Mouse (Mus musculus) midbrain, postnatal 0 days (tissue): ENCODE measurements around the gene Ypel2. TPM values are rescaled to one million over a fixed set of nuclear protein-coding genes. Genes with fewer than 3 reads are reported as not detected.

ENCODE experiments used
- ATAC-seq: fragments of 200-750 bp; cut with Nextera tagmentation; 2 replicates; pipeline ENCODE4 v1.8.0; 2017; ENCODE audit warnings: moderate number of reproducible peaks, mild to moderate bottlenecking, moderate TSS enrichment, moderate library complexity; ENCODE audit not compliant: low FRiP score
- DNase-seq: peaks from one replicate; pipeline ENCODE4 v3.0.0-alpha.2; 2015; ENCODE audit warnings: low spot score
- H3K27ac ChIP-seq: fragments of 300-500 bp; sonication (generic); 2 replicates; pipeline ENCODE4 v1.5.1; 2014; ENCODE audit warnings: low read depth, mild to moderate bottlenecking, low read length, mixed read lengths
- H3K27me3 ChIP-seq: fragments of 300-500 bp; sonication (generic); 2 replicates; pipeline ENCODE4 v1.6.1; 2014; ENCODE audit warnings: low read length, control low read depth, mixed read lengths; ENCODE audit not compliant: insufficient read depth
- H3K36me3 ChIP-seq: fragments of 300-500 bp; sonication (generic); 2 replicates; pipeline ENCODE4 v1.6.1; 2014; ENCODE audit warnings: low read length, control low read depth, mixed read lengths; ENCODE audit not compliant: insufficient read depth
- H3K4me1 ChIP-seq: fragments of 300-500 bp; sonication (generic); 2 replicates; pipeline ENCODE4 v1.6.1; 2014; ENCODE audit warnings: mild to moderate bottlenecking, control low read depth, antibody characterized with exemption, low read length, mixed read lengths; ENCODE audit not compliant: insufficient read depth
- H3K4me2 ChIP-seq: fragments of 300-500 bp; sonication (generic); 2 replicates; pipeline ENCODE4 v1.6.1; 2014; ENCODE audit warnings: low read depth, mild to moderate bottlenecking, low read length, mixed read lengths; ENCODE audit not compliant: poor library complexity, severe bottlenecking
- H3K4me3 ChIP-seq: fragments of 300-500 bp; sonication (generic); 2 replicates; pipeline ENCODE4 v1.5.1; 2014; ENCODE audit warnings: low read depth, mild to moderate bottlenecking, low read length, moderate library complexity
- H3K9ac ChIP-seq: fragments of 300-500 bp; sonication (generic); replicated peaks from 2 replicates; pipeline ENCODE4 v1.6.1; 2014; ENCODE audit warnings: mild to moderate bottlenecking, low read length, moderate library complexity, mixed read lengths; ENCODE audit not compliant: poor library complexity, severe bottlenecking
- H3K9me3 ChIP-seq: fragments of 300-500 bp; sonication (generic); 2 replicates; pipeline ENCODE4 v1.6.1; 2016; ENCODE audit warnings: low read length, control low read depth
- CTCF ChIP-seq: IDR thresholded peaks from 2 replicates; pipeline ENCODE4 v1.5.1; 2016; ENCODE audit warnings: antibody characterized with exemption, mild to moderate bottlenecking
- WGBS: fragments of 180-500 bp; shearing (Covaris S2); extraction: QIAGEN DNeasy Blood & Tissue Kit; methylation state at CpG from one replicate; pipeline ENCODE4 v1.1.7; 2014; 5-methylcytosine and 5-hydroxymethylcytosine counted together
- polyA plus RNA-seq: library from polyadenylated mRNA; unstranded; fragments of >200 nt; fragmentation: Nextera tagmentation; extraction: Ambion mirVana; gene quantifications from 2 replicates; pipeline ENCODE4 v1.2.1, GENCODE M21; 2015
- total RNA-seq: library from RNA; depleted of rRNA; stranded (reverse); fragments of >200 nt; gene quantifications from 2 replicates; pipeline ENCODE4 v1.2.3, GENCODE M21; 2014; rRNA removed

Ypel2 gene
- total and polyA plus RNA-seq, 2 experiments from 2014 or later, result 4.3 to 5.8 TPM

DNA sequence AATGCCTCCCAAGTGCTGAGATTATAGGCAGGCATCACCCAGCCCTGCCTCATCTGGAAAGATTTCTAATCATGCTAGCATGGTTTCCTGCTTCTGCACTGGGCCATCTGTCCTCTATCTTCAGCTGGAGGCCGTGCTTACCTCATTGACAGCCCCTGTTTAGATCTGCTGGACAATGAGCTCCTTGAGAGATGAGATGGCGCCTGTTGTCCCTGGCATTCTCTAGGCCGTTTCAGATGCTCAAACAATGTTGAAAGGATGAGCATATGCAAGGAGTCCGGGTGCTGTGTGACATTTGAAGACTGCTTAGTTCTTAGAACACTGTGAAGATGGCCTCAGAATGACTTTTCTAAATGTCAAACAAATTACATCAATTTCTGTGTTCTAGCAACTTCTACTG lies 88.8 kb downstream of the Ypel2 start:
- Histone ChIP-seq H3K27me3 (no peaks in the 10 kb centered on the region), H3K9ac (no peak overlapping the region), H3K4me2 (no peak overlapping the region), H3K4me1 (no peaks in the 10 kb centered on the region), H3K4me3 (no peak overlapping the region), H3K36me3 (no peaks in the 10 kb centered on the region), H3K9me3 (no peaks in the 10 kb centered on the region), H3K27ac (no peak overlapping the region)
- TF ChIP-seq CTCF, result no peak
- DNase-seq (no peak), ATAC-seq (no peak)
- 70% methylated on average over 4 of the region's 4 CpGs for WGBS

DNA sequence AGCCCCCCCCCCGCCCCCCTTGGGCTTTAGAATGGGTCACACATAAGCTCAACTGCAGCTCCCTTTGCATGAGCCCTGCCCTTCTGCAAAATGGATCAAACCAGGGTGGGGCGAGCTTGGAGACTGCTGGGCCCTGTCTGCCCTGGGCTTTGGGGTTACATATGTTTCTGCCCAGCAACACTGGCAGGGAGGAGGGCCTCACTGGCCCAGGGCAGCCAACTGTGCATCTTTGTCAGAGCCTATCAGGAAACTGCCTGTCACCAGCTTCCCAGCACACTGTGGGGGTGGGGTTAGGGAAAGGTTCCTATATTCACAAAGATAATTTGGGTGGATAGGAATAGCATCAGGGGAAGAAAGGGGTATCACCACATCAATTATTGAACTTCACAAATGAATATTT lies 95.1 kb downstream of the Ypel2 start:
- Histone ChIP-seq H3K4me1 (peaks cover 8% of the 10 kb centered on the region; the same call in 1 of the 2 replicates), H3K27me3 (no peaks in the 10 kb centered on the region), H3K27ac (no peak overlapping the region), H3K36me3 (no peaks in the 10 kb centered on the region), H3K9me3 (no peaks in the 10 kb centered on the region), H3K4me3 (no peak overlapping the region), H3K4me2 (no peak overlapping the region), H3K9ac (no peak overlapping the region)
- peak; percentile 73; the same call in 1 of the 2 replicates for ATAC-seq
- 21% methylated on average over 2 of the region's 2 CpGs for WGBS
- no peak for TF ChIP-seq CTCF
- peak; percentile 74 for DNase-seq

DNA sequence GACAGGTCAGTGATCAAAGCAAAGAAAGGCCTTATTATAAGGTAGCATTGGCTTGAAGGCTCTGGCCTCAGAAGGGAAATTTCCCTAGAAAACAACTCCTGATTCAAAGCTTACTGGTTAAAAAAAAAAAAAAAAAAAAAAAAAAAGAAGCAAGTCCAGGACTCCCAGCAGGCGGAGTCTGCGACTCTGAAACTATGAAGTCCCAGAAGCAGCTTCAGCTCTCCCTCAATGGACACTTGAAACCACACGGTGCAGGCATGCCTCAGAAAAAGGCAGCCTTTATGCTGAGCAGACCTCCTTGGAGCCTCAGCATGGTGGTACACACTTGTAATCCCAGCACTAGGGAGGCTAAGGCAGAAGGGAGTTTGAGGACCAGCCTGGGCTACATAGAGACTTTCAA lies 97.9 kb downstream of the Ypel2 start:
- TF ChIP-seq CTCF, result 0 out of 2 replicates have a peak, but pooled peaks have one; percentile 8
- no peaks in the 10 kb centered on the region for H3K9me3 ChIP-seq
- H3K4me1 ChIP-seq, result peaks cover 8% of the 10 kb centered on the region; the same call in 1 of the 2 replicates
- H3K27me3 ChIP-seq, result no peaks in the 10 kb centered on the region
- WGBS, result 51% methylated on average over 3 of the region's 3 CpGs
- no peak overlapping the region for H3K9ac ChIP-seq
- no peak for ATAC-seq
- H3K36me3 ChIP-seq, result no peaks in the 10 kb centered on the region
- H3K4me2 ChIP-seq, result no peak overlapping the region
- H3K27ac ChIP-seq, result no peak overlapping the region
- H3K4me3 ChIP-seq, result no peak overlapping the region
- DNase-seq, result no peak

DNA sequence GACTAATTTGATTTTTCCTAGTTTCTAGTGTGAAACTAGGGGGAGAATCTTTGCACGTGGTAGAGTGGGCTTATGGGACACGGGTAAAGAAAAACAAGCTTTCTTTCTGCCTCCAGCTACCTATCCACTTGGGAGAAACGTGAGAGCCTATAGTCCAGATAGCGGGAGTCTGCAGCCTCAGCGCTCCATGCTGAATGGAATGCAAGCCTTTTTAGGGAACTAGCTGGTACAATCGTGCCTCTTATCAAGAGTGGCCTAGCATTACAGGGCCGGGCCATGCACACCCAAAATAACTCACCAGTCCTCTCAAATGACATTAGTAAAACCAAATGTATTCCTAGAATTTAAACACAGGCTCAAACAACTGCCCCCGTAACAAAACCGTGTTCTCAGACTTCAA lies 98.4 kb downstream of the Ypel2 start:
- H3K27me3 ChIP-seq, result no peaks in the 10 kb centered on the region
- ATAC-seq, result no peak
- H3K9ac ChIP-seq, result no peak overlapping the region

DNA sequence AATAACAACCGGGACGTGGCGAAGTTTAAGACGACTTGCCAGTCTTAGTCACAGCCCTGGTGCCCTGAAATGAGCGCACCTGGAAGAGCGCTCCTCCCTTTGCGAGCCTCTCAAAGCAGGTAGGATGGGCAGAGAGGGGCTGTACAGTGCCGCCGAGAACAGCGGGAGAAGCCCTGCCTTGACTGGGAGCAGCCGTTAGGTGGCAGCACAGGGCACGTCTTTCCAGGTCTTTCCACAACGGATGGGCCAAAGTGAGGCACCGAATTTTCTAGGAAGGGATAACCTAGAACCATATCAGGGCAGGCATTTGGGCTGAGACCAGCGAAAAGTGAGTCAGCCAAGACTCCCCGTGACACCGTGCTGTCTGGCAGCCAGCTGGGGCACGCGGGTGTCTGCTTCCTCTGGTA lies 99.3 kb downstream of the Ypel2 start:
- ATAC-seq (0 out of 2 replicates have a peak, but pooled peaks have one; percentile 31), DNase-seq (peak; percentile 86)
- Histone ChIP-seq H3K4me1 (peaks cover 8% of the 10 kb centered on the region; the same call in 1 of the 2 replicates), H3K4me3 (peak overlapping the region; percentile 40), H3K27ac (no peak overlapping the region), H3K9me3 (no peaks in the 10 kb centered on the region), H3K27me3 (no peaks in the 10 kb centered on the region), H3K4me2 (peak overlapping the region; percentile 66), H3K9ac (peak overlapping the region; percentile 59), H3K36me3 (no peaks in the 10 kb centered on the region)
- TF ChIP-seq CTCF, result peak; percentile 95
- WGBS, result 9% methylated on average over 19 of the region's 19 CpGs

More for the DNA sequence above, 98.4 kb downstream of the Ypel2 start:
- DNase-seq, result no peak
- no peak for TF ChIP-seq CTCF
- H3K36me3 ChIP-seq, result no peaks in the 10 kb centered on the region
- H3K27ac ChIP-seq, result no peak overlapping the region
- H3K4me1 ChIP-seq, result peaks cover 8% of the 10 kb centered on the region; the same call in 1 of the 2 replicates
- WGBS, result 64% methylated on average over 9 of the region's 9 CpGs
- H3K9me3 ChIP-seq, result no peaks in the 10 kb centered on the region
- no peak overlapping the region for H3K4me2 ChIP-seq
- no peak overlapping the region for H3K4me3 ChIP-seq

DNA sequence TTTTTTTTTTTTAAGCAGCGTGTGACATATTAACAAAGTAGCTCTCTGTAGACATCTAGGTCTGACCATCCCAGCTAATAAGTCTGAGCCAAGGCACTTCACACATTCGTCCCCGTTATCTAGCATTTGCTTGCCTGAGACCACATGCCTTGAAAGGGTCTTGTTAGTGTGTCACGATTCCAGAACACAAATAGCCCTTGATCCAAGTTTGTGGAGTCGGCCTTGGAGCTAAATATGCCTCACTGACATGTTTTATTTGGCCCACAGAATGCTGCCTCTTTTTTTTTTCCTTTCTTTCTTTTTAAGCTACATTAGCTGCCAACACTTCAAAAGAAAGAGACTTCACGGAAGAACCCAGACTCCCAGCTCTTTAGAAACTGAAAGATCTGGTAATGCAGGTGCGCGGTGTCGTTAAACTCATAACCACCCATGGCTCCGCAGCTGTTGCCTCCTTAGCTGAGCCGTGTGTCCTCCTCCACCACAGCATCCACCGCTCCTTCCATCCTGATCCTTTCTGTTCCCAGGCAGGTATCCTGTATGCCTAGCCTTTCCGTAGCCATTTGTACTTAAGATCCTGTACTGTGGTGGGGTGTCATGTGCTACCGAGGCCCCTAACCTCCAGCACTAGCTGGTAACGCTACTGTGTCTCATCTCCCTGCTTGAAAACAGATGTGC lies 100.4 kb downstream of the Ypel2 start:
- H3K27ac ChIP-seq, result no peak overlapping the region
- no peak overlapping the region for H3K4me3 ChIP-seq
- H3K9me3 ChIP-seq, result no peaks in the 10 kb centered on the region
- H3K36me3 ChIP-seq, result no peaks in the 10 kb centered on the region
- TF ChIP-seq CTCF, result no peak
- ATAC-seq (no peak), DNase-seq (no peak)
- no peak overlapping the region for H3K9ac ChIP-seq
- H3K4me2 ChIP-seq, result no peak overlapping the region
- WGBS, result 69% methylated on average over 15 of the region's 15 CpGs
- no peaks in the 10 kb centered on the region for H3K27me3 ChIP-seq
- H3K4me1 ChIP-seq, result peaks cover 8% of the 10 kb centered on the region; the same call in 1 of the 2 replicates

Other genes with a start within 250 kb of the Ypel2 start
- 440 and 500 TPM in 2 replicates for gene Cltc, start 236.1 kb downstream of the Ypel2 start, total RNA-seq
- gene Cltc, start 236.1 kb downstream of the Ypel2 start, polyA plus RNA-seq, result 136 and 140 TPM in 2 replicates
- gene Dhx40, start 186.0 kb downstream of the Ypel2 start, total RNA-seq, result 14.9 and 18.2 TPM in 2 replicates
- gene Dhx40, start 186.0 kb downstream of the Ypel2 start, polyA plus RNA-seq, result 10.2 and 11.1 TPM in 2 replicates
- 66.6 and 67.1 TPM in 2 replicates for gene Gdpd1, start 80.4 kb upstream of the Ypel2 start, total RNA-seq
- gene Gdpd1, start 80.4 kb upstream of the Ypel2 start, polyA plus RNA-seq, result 167 TPM in 2 replicates
- 24.2 and 26.2 TPM in 2 replicates for gene Smg8, start 93.1 kb upstream of the Ypel2 start, total RNA-seq
- gene Smg8, start 93.1 kb upstream of the Ypel2 start, polyA plus RNA-seq, result 17.7 and 19.2 TPM in 2 replicates
- gene Prr11, start 115.0 kb upstream of the Ypel2 start, total RNA-seq, result 1.2 and 1.5 TPM in 2 replicates
- 0.88 and 1.1 TPM in 2 replicates for gene Prr11, start 115.0 kb upstream of the Ypel2 start, polyA plus RNA-seq
- gene Ska2, start 115.5 kb upstream of the Ypel2 start, total RNA-seq, result 29.2 TPM in 2 replicates
- 23.8 and 25.7 TPM in 2 replicates for gene Ska2, start 115.5 kb upstream of the Ypel2 start, polyA plus RNA-seq
- gene Trim37, start 133.4 kb upstream of the Ypel2 start, total RNA-seq, result 125 and 136 TPM in 2 replicates
- 66.8 and 72.6 TPM in 2 replicates for gene Trim37, start 133.4 kb upstream of the Ypel2 start, polyA plus RNA-seq